Mouse (Mus musculus) midbrain, embryonic 15.5 days (tissue): ENCODE data around the gene Fmod. TPM values are rescaled to one million over a fixed set of nuclear protein-coding genes. Genes with fewer than 3 reads are reported as not detected.

Source experiments
- ATAC-seq: fragments of 200-750 bp; cut with Nextera tagmentation; replicated peaks from 2 replicates; pipeline ENCODE4 v1.8.0; 2017; ENCODE audit warnings: moderate TSS enrichment
- H3K27ac ChIP-seq: fragments of 300-500 bp; sonication (generic); 2 replicates; pipeline ENCODE4 v1.5.1; 2015; ENCODE audit warnings: mild to moderate bottlenecking, inconsistent platforms
- H3K27me3 ChIP-seq: fragments of 300-500 bp; sonication (generic); replicated peaks from 2 replicates; pipeline ENCODE4 v1.6.1; 2015; ENCODE audit warnings: inconsistent platforms
- H3K36me3 ChIP-seq: fragments of 300-500 bp; sonication (generic); replicated peaks from 2 replicates; pipeline ENCODE4 v1.6.1; 2015; ENCODE audit warnings: inconsistent platforms
- H3K4me1 ChIP-seq: fragments of 300-500 bp; sonication (generic); 2 replicates; pipeline ENCODE4 v1.6.1; 2015; ENCODE audit warnings: inconsistent platforms
- H3K4me2 ChIP-seq: fragments of 300-500 bp; sonication (generic); 2 replicates; pipeline ENCODE4 v1.6.1; 2015; ENCODE audit warnings: inconsistent platforms, mild to moderate bottlenecking, moderate library complexity
- H3K4me3 ChIP-seq: fragments of 300-500 bp; sonication (generic); 2 replicates; pipeline ENCODE4 v1.5.1; 2015; ENCODE audit warnings: mild to moderate bottlenecking, inconsistent platforms
- H3K9ac ChIP-seq: fragments of 300-500 bp; sonication (generic); 2 replicates; pipeline ENCODE4 v1.6.1; 2015; ENCODE audit warnings: mild to moderate bottlenecking, inconsistent platforms
- H3K9me3 ChIP-seq: fragments of 300-500 bp; sonication (generic); 2 replicates; pipeline ENCODE4 v1.6.1; 2016; ENCODE audit warnings: inconsistent platforms
- WGBS: fragments of 180-500 bp; shearing (Covaris S2); methylation state at CpG from one replicate; pipeline ENCODE4 v1.1.7; 2015; ENCODE audit warnings: mixed read lengths; 5-methylcytosine and 5-hydroxymethylcytosine counted together
- polyA plus RNA-seq: library from polyadenylated mRNA; unstranded; fragments of >200 nt; fragmentation: Nextera tagmentation; extraction: Ambion mirVana; gene quantifications from 2 replicates; pipeline ENCODE4 v1.2.1, GENCODE M21; 2015

Fmod gene
- polyA plus RNA-seq, 1 experiment from 2014 or later: 15.2 TPM

DNA sequence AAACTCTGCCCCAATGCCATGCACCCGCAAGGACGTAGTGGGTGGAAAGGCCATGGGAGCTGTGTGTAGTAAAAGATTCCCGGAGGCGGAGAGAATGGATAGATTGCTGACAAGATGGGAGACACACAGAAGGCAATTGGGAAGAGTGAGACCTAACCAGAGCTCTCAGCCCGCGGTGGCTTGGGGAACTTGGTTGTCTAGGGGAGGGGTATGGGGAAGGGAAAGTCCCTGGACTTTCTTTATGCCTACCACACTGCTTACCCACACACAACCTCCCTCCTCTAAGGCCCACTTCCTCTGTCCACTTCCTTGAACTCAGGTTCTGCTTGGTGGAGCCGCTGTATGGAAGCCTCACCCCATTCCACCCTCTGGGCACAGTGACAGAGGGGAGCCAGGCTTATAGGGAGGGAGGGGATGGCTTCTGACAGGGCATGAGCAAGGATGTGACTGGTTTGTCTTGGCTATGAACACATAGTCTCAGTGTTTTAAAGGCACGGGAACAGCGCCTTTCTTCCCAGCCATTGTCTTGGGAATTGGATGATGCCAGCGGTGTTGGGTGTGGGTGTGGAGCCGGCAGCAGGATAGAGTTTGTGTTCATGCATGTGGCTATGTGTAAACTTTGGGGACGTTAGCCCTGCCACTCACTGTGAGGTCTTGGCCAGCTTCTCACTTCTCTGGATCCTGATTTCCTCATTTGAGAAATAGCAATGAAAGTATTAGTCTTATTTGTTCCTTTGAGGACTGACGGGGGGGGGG is 56.9 kb downstream of the Fmod start:
- Histone ChIP-seq H3K4me1 (peaks cover 31% of the 10 kb centered on the region), H3K9ac (no peak overlapping the region), H3K4me3 (no peak overlapping the region), H3K9me3 (no peaks in the 10 kb centered on the region), H3K4me2 (peak overlapping the region; percentile 71), H3K36me3 (no peaks in the 10 kb centered on the region), H3K27ac (no peak overlapping the region), H3K27me3 (no peaks in the 10 kb centered on the region)
- ATAC-seq: no peak
- 64% methylated on average over 13 of the region's 13 CpGs for WGBS

DNA sequence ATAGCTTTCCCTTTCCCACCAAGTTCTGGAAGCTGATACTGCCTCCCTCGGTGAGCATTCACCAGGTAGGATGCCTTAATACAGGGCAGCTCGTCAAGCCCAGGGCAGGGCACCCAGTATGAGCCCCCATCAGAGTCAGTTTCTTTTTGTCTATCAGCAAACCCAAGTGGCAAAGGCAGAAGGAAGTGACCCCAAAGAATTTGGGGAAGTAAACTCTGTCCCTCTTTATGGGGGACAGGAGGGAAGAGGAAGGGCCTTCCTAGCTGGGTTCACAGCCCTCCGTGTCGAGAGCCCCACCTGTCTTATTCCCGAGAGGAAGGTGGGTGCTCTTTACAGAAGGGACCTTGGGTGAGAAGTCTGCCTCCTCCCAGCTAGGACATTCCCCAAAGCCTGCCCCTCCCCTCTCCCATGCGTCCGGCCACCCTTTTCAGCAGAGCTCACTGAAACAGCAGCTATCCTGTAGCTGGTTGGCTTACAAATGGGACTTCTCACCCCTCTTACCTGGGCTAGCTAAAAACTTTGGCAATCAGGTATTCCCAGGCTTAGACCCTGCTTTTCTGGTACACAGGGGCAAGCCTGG is 58.1 kb downstream of the Fmod start:
- Histone ChIP-seq H3K4me1 (peaks cover 41% of the 10 kb centered on the region), H3K4me2 (no peak overlapping the region), H3K9ac (no peak overlapping the region), H3K27me3 (no peaks in the 10 kb centered on the region), H3K9me3 (no peaks in the 10 kb centered on the region), H3K4me3 (no peak overlapping the region), H3K27ac (no peak overlapping the region), H3K36me3 (no peaks in the 10 kb centered on the region)
- ATAC-seq: no peak
- WGBS: 54% methylated on average over 7 of the region's 7 CpGs

DNA sequence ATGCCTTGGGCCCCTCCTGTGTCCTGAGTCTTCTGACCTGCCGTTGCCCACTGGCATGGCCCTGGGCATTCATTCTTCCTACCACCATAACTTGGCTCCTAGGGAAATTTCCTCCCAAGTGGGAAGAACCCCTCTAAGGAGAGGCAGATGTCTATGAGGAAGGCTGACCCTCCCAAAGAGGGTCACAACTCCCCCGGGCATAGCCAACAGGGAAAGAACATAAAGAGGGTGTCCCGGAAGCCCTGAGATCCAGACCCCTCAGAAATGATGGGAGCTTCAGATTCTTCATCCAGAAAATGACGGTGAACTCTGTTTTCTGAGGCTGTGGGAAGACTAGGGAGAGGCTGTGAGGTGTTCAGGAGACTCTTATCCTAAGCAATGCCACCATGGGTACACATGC is 58.7 kb downstream of the Fmod start:
- H3K4me2 ChIP-seq: no peak overlapping the region
- no peak overlapping the region for H3K9ac ChIP-seq
- no peak overlapping the region for H3K4me3 ChIP-seq
- H3K36me3 ChIP-seq: no peaks in the 10 kb centered on the region
- no peaks in the 10 kb centered on the region for H3K27me3 ChIP-seq
- peaks cover 41% of the 10 kb centered on the region for H3K4me1 ChIP-seq
- 75% methylated on average over 4 of the region's 4 CpGs for WGBS
- ATAC-seq: no peak
- H3K9me3 ChIP-seq: no peaks in the 10 kb centered on the region
- peak overlapping the region; percentile 72 for H3K27ac ChIP-seq

DNA sequence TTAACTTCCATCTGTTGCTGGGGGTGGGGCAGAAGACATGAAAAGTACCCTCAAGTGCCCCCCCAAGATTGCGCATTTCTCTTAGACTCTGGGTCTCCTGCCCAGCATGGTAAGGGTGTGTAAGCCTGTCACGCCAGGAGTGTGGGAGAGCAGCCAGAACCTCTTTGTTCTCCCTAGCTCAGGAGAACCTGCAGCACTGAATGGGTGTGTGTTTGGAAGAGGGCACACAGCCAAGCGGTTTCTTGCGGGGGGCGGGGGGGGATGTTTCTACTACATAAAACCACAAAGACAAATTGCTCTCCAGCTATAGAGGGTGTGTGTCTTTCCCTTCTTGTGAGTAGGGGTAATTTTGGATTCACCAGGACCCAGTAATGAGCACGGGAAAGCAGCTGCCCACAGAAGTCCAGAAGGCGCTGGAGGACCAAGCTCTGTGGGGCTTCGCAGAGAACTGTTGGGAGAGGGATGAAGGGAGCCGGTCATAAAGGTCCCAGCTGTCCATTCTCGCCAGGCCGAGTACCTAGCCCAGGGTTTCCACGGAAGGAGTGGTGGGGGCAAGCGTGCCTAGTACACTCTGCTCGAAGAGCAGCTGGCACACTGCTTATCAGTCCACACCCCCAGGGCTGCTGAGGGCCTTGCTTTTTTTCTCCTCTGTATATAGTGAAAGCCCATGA is 59.3 kb downstream of the Fmod start:
- Histone ChIP-seq H3K9ac (no peak overlapping the region), H3K27ac (peak overlapping the region; percentile 72), H3K27me3 (no peaks in the 10 kb centered on the region), H3K4me3 (no peak overlapping the region), H3K9me3 (no peaks in the 10 kb centered on the region), H3K4me1 (peaks cover 41% of the 10 kb centered on the region), H3K4me2 (no peak overlapping the region), H3K36me3 (no peaks in the 10 kb centered on the region)
- 14% methylated on average over 14 of the region's 14 CpGs for WGBS
- ATAC-seq: peak; percentile 46; the same call in 1 of the 2 replicates

DNA sequence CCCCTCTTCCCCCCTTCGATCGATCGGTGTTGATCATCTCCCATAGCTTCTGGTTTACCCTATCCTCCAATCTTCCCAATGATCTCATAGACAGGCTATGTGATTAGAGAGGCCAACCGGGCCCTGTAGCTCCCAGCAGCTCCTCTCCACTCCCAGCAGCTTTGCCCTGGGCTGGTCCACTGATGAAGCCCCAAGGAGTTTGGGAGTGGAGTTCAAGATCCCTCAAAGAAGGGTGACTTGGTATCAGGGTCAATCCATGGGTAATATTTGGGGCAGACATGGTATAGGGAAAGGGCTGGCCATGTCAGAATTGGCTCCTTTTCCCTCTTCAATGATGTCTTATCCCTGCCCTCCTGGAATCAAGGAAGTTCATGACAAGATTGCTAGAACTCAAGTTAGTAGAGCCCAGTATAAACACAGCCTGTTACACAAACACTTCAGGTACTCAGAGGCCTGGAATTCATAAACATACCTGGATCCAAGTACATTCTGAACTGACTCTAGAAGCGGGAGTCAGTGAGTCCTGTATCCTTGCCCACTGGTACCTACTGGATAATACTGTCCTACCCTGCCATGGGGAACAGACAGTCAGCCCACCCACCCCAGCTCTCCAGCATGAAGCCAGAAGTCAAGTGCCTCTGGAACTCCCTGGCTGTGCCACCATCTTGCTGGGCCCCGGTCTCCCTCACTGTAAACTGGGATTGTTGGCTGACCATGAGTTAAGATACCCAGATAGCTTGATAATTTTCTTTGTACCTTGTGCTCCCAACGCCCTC is 60.2 kb downstream of the Fmod start:
- peak overlapping the region; percentile 72 for H3K27ac ChIP-seq
- no peak overlapping the region for H3K4me3 ChIP-seq
- H3K4me1 ChIP-seq: peaks cover 40% of the 10 kb centered on the region
- H3K4me2 ChIP-seq: no peak overlapping the region
- H3K9me3 ChIP-seq: no peaks in the 10 kb centered on the region
- 81% methylated on average over 7 of the region's 7 CpGs for WGBS
- no peaks in the 10 kb centered on the region for H3K36me3 ChIP-seq
- H3K9ac ChIP-seq: no peak overlapping the region
- no peak for ATAC-seq
- H3K27me3 ChIP-seq: no peaks in the 10 kb centered on the region

Other genes with a start within 250 kb of the Fmod start
- gene Atp2b4, start 236.2 kb upstream of the Fmod start, polyA plus RNA-seq: 11.3 and 11.6 TPM in 2 replicates
- gene Optc, start 129.3 kb upstream of the Fmod start, polyA plus RNA-seq: 2.8 and 3.7 TPM in 2 replicates
- gene Prelp, start 115.8 kb upstream of the Fmod start, polyA plus RNA-seq: 8.4 and 9.5 TPM in 2 replicates
- gene Btg2, start 41.9 kb downstream of the Fmod start, polyA plus RNA-seq: 37.2 and 42.2 TPM in 2 replicates
- gene Chit1, start 74.0 kb downstream of the Fmod start, polyA plus RNA-seq: 0.09 and 0.10 TPM in 2 replicates
- 1.5 and 3.3 TPM in 2 replicates for gene Chil1, start 144.9 kb downstream of the Fmod start, polyA plus RNA-seq
- 0.13 and 0.19 TPM in 2 replicates for gene Mybph, start 156.2 kb downstream of the Fmod start, polyA plus RNA-seq
- 16.2 and 19.2 TPM in 2 replicates for gene Adora1, start 198.2 kb downstream of the Fmod start, polyA plus RNA-seq